Mouse (Mus musculus) ES-E14 (cell line): ENCODE measurements around the gene Kctd17. TPM values are rescaled to one million over a fixed set of nuclear protein-coding genes. Genes with fewer than 3 reads are reported as not detected.

Experiments
- DNase-seq: peaks from one replicate; pipeline ENCODE4 v3.0.0-alpha.2; 2013; ENCODE audit warnings: low read depth, low spot score
- H3K27ac ChIP-seq: 2 replicates; pipeline ENCODE4 v1.5.1; 2012; ENCODE audit warnings: low read depth, mild to moderate bottlenecking, low read length, moderate library complexity, mixed read lengths; ENCODE audit not compliant: poor library complexity, insufficient read depth, severe bottlenecking
- H3K36me3 ChIP-seq: 2 replicates; pipeline ENCODE4 v1.6.1; 2012; ENCODE audit warnings: mild to moderate bottlenecking, low read length, moderate library complexity, mixed read lengths; ENCODE audit not compliant: control insufficient read depth, poor library complexity, insufficient read depth, severe bottlenecking
- H3K4me1 ChIP-seq, 2 experiments: fragments of 150-350 bp in 1 of 2; sonication (generic) in 1 of 2; 2 replicates each; pipeline ENCODE4 v1.6.1; 2012; ENCODE audit warnings: low read length in 2 of 2, mild to moderate bottlenecking in 1 of 2, mixed read lengths in 1 of 2; ENCODE audit not compliant: control insufficient read depth in 2 of 2, insufficient read depth in 2 of 2, poor library complexity in 1 of 2
- H3K4me3 ChIP-seq, 2 experiments: fragments of 150-350 bp in 1 of 2; sonication (generic) in 1 of 2; 2 replicates each; pipeline ENCODE4 v1.5.1; 2012; ENCODE audit warnings: low read length in 2 of 2, low read depth in 1 of 2, mild to moderate bottlenecking in 1 of 2, mixed read lengths in 1 of 2; ENCODE audit not compliant: insufficient read depth in 1 of 2, poor library complexity in 1 of 2, severe bottlenecking in 1 of 2
- H3K9ac ChIP-seq: 2 replicates; pipeline ENCODE4 v1.6.1; 2012; ENCODE audit warnings: low read depth, mild to moderate bottlenecking, low read length, mixed read lengths; ENCODE audit not compliant: poor library complexity, insufficient read depth, severe bottlenecking
- H3K9me3 ChIP-seq: fragments of 150-350 bp; sonication (generic); 2 replicates; pipeline ENCODE4 v1.6.1; 2012; ENCODE audit warnings: low read depth, mild to moderate bottlenecking, low read length; ENCODE audit not compliant: control insufficient read depth, insufficient read depth
- CHD2 ChIP-seq: IDR thresholded peaks from 2 replicates; pipeline ENCODE4 v1.6.1; 2014; ENCODE audit warnings: mild to moderate bottlenecking, low read depth, low read length, inconsistent platforms
- HCFC1 ChIP-seq: IDR thresholded peaks from 2 replicates; pipeline ENCODE4 v1.6.1; 2012; ENCODE audit warnings: low read length, inconsistent platforms, borderline replicate concordance; ENCODE audit not compliant: insufficient read depth
- MAFK ChIP-seq: IDR thresholded peaks from 2 replicates; pipeline ENCODE4 v1.6.1; 2014; ENCODE audit warnings: mild to moderate bottlenecking, low read depth, low read length, inconsistent platforms; ENCODE audit not compliant: insufficient read depth
- ZC3H11A ChIP-seq: IDR thresholded peaks from 2 replicates; pipeline ENCODE4 v1.6.1; 2012; ENCODE audit warnings: low read depth, mild to moderate bottlenecking, inconsistent platforms, low read length, borderline replicate concordance
- ZNF384 ChIP-seq: IDR thresholded peaks from 2 replicates; pipeline ENCODE4 v1.6.1; 2012; ENCODE audit warnings: low read depth, low read length, inconsistent platforms
- in situ Hi-C, 2 experiments: fragments of 600-800 bp; cut with MboI; formaldehyde crosslinking; loops; one replicate each; pipeline ENCODE4 v1.15.1; 2025; ENCODE audit warnings: low sequenced_read_pairs in 2 of 2, inconsistent platforms in 1 of 2; ENCODE audit not compliant: unreplicated experiment in 2 of 2
- total RNA-seq: library from RNA; depleted of rRNA; stranded (reverse); fragments of 300-350 nt; gene quantifications from 2 replicates; pipeline ENCODE4 v1.2.3, GENCODE M21; 2012

The Kctd17 gene
- total RNA-seq, 1 experiment, result 24.7 TPM

- no peak overlapping the region for H3K27ac ChIP-seq
- no peak overlapping the region for H3K9ac ChIP-seq
- H3K9me3 ChIP-seq, result no peaks in the 10 kb centered on the region
- TF ChIP-seq ZC3H11A (no peak), ZNF384 (no peak), HCFC1 (no peak), MAFK (no peak), CHD2 (no peak)
- in situ Hi-C loops, result no loop called here
- DNase-seq, result no peak
- no peaks in the 10 kb centered on the region for H3K36me3 ChIP-seq
- H3K4me3 ChIP-seq, result no peak overlapping the region
- peaks cover 0 to 4% of the 10 kb centered on the region in 2 experiments; a peak in 1 of 4 replicates for H3K4me1 ChIP-seq
These were observed 28.8 kb downstream of the Kctd17 start for GRCm38 (mm10) chr15:78457193-78457592.

- Histone ChIP-seq H3K9ac (no peak overlapping the region), H3K36me3 (no peaks in the 10 kb centered on the region), H3K9me3 (no peaks in the 10 kb centered on the region), H3K4me3 (no peak overlapping the region), H3K4me1 (no peaks in the 10 kb centered on the region), H3K27ac (no peak overlapping the region)
- no peak for DNase-seq
- no peak for TF ChIP-seq HCFC1
- TF ChIP-seq MAFK, result no peak
- no peak for TF ChIP-seq ZC3H11A
- TF ChIP-seq CHD2, result no peak
- in situ Hi-C loops, result no loop called here
These were observed 34.6 kb downstream of the Kctd17 start for GRCm38 (mm10) chr15:78462981-78463380.

- no peaks in the 10 kb centered on the region for H3K4me1 ChIP-seq
- H3K9ac ChIP-seq, result no peak overlapping the region
- no peak overlapping the region for H3K27ac ChIP-seq
- H3K4me3 ChIP-seq, result no peak overlapping the region
- TF ChIP-seq ZC3H11A, result no peak
- no peak for TF ChIP-seq HCFC1
- TF ChIP-seq CHD2, result no peak
- TF ChIP-seq MAFK, result no peak
- TF ChIP-seq ZNF384, result no peak
- H3K36me3 ChIP-seq, result no peaks in the 10 kb centered on the region
- no peak for DNase-seq
- H3K9me3 ChIP-seq, result no peaks in the 10 kb centered on the region
- in situ Hi-C loops, result no loop called here
These were observed 38.4 kb downstream of the Kctd17 start for GRCm38 (mm10) chr15:78466809-78467208.

- in situ Hi-C loops, result no loop called here
- no peaks in the 10 kb centered on the region for H3K4me1 ChIP-seq
- H3K27ac ChIP-seq, result no peak overlapping the region
- H3K9me3 ChIP-seq, result no peaks in the 10 kb centered on the region
- H3K36me3 ChIP-seq, result no peaks in the 10 kb centered on the region
- H3K4me3 ChIP-seq, result no peak overlapping the region
- no peak for DNase-seq
- no peak for TF ChIP-seq MAFK
- no peak for TF ChIP-seq HCFC1
- no peak for TF ChIP-seq CHD2
- TF ChIP-seq ZNF384, result no peak
- no peak for TF ChIP-seq ZC3H11A
- no peak overlapping the region for H3K9ac ChIP-seq
These were observed 39.2 kb downstream of the Kctd17 start for GRCm38 (mm10) chr15:78467570-78467969.

- H3K27ac ChIP-seq, result no peak within 1 kb of the TSS
These were observed 40.1 kb downstream of the Kctd17 start, which contains the start of gene Tmprss6 for GRCm38 (mm10) chr15:78468379-78468937. TSS of gene Tmprss6 (minus strand) at chr15:78468634.

More at GRCm38 (mm10) chr15:78468379-78468937, 40.1 kb downstream of the Kctd17 start, which contains the start of gene Tmprss6:
- Histone ChIP-seq H3K9me3 (no peaks in the 10 kb centered on the region), H3K4me3 (no peak within 1 kb of the TSS), H3K4me1 (no peaks in the 10 kb centered on the region), H3K36me3 (no peaks in the 10 kb centered on the region), H3K9ac (no peak within 1 kb of the TSS)
- in situ Hi-C loops, result no loop called here
- DNase-seq, result no peak
- TF ChIP-seq ZC3H11A, result no peak
- TF ChIP-seq ZNF384, result no peak
- no peak for TF ChIP-seq HCFC1
- TF ChIP-seq CHD2, result no peak
- TF ChIP-seq MAFK, result no peak
